Mouse (Mus musculus) bone marrow macrophage, adult 2 months (primary cell): ENCODE results near the gene Afap1. TPM values are rescaled to one million over a fixed set of nuclear protein-coding genes. Genes with fewer than 3 reads are reported as not detected.

ENCODE experiments used
- H3K27ac ChIP-seq: 2 replicates; pipeline ENCODE4 v1.5.1; 2012; ENCODE audit warnings: low read depth, low read length; ENCODE audit not compliant: insufficient read depth
- H3K4me1 ChIP-seq: 2 replicates; pipeline ENCODE4 v1.6.1; 2012; ENCODE audit warnings: low read length; ENCODE audit not compliant: control insufficient read depth, insufficient read depth
- H3K4me3 ChIP-seq: 2 replicates; pipeline ENCODE4 v1.5.1; 2012; ENCODE audit warnings: mild to moderate bottlenecking, low read length, moderate library complexity; ENCODE audit not compliant: insufficient read depth
- CTCF ChIP-seq: IDR thresholded peaks from 2 replicates; pipeline ENCODE4 v1.5.1; 2012; ENCODE audit warnings: low read depth, mild to moderate bottlenecking, low read length, moderate library complexity
- POLR2A ChIP-seq: IDR thresholded peaks from 2 replicates; pipeline ENCODE4 v1.6.1; 2012; ENCODE audit warnings: mild to moderate bottlenecking, low read depth, low read length, borderline replicate concordance
- polyA plus RNA-seq: library from polyadenylated mRNA; stranded (reverse); fragments of >200 nt; gene quantifications from 2 replicates; pipeline ENCODE4 v1.2.4, GENCODE M21; 2012; ENCODE audit not compliant: missing spikeins, insufficient read depth, insufficient read length

The Afap1 gene
- polyA plus RNA-seq, 1 experiment, result 2.0 TPM

GRCm38 (mm10) chr5:35925171-35925634 lies 32.1 kb downstream of the Afap1 start:
- Histone ChIP-seq H3K4me3 (no peak overlapping the region), H3K27ac (no peak overlapping the region)
- no peak for TF ChIP-seq CTCF
- no peak for TF ChIP-seq POLR2A

GRCm38 (mm10) chr5:35926511-35926910 lies 33.4 kb downstream of the Afap1 start:
- H3K4me3 ChIP-seq, result no peak overlapping the region
- no peak overlapping the region for H3K27ac ChIP-seq
- TF ChIP-seq POLR2A (no peak), CTCF (no peak)
- H3K4me1 ChIP-seq, result no peaks in the 10 kb centered on the region

More at GRCm38 (mm10) chr5:35925171-35925634, 32.1 kb downstream of the Afap1 start:
- no peaks in the 10 kb centered on the region for H3K4me1 ChIP-seq

GRCm38 (mm10) chr5:35931296-35931695 lies 38.2 kb downstream of the Afap1 start:
- no peak overlapping the region for H3K27ac ChIP-seq
- no peak for TF ChIP-seq POLR2A
- TF ChIP-seq CTCF, result no peak

GRCm38 (mm10) chr5:35933059-35933458 lies 39.9 kb downstream of the Afap1 start:
- Histone ChIP-seq H3K4me3 (no peak overlapping the region), H3K27ac (no peak overlapping the region), H3K4me1 (no peaks in the 10 kb centered on the region)
- no peak for TF ChIP-seq CTCF
- TF ChIP-seq POLR2A, result no peak

More at GRCm38 (mm10) chr5:35931296-35931695, 38.2 kb downstream of the Afap1 start:
- no peak overlapping the region for H3K4me3 ChIP-seq
- H3K4me1 ChIP-seq, result no peaks in the 10 kb centered on the region

- no peak overlapping the region for H3K4me3 ChIP-seq
- TF ChIP-seq POLR2A (no peak), CTCF (no peak)
- H3K4me1 ChIP-seq, result no peaks in the 10 kb centered on the region
- H3K27ac ChIP-seq, result no peak overlapping the region
Observed at GRCm38 (mm10) chr5:35935939-35936338, 42.8 kb downstream of the Afap1 start.

GRCm38 (mm10) chr5:35938249-35939223 lies 45.4 kb downstream of the Afap1 start:
- no peak for TF ChIP-seq POLR2A
- no peak for TF ChIP-seq CTCF
- Histone ChIP-seq H3K4me3 (no peak overlapping the region), H3K4me1 (no peaks in the 10 kb centered on the region), H3K27ac (no peak overlapping the region)

- no peaks in the 10 kb centered on the region for H3K4me1 ChIP-seq
- H3K4me3 ChIP-seq, result no peak overlapping the region
- H3K27ac ChIP-seq, result no peak overlapping the region
- TF ChIP-seq CTCF, result no peak
- no peak for TF ChIP-seq POLR2A
Observed at GRCm38 (mm10) chr5:35939958-35940357, 46.8 kb downstream of the Afap1 start.

- H3K4me1 ChIP-seq, result no peaks in the 10 kb centered on the region
- H3K4me3 ChIP-seq, result no peak overlapping the region
- no peak overlapping the region for H3K27ac ChIP-seq
- TF ChIP-seq POLR2A (no peak), CTCF (no peak)
Observed at GRCm38 (mm10) chr5:35943541-35943940, 50.4 kb downstream of the Afap1 start.

GRCm38 (mm10) chr5:35946841-35947240 lies 53.7 kb downstream of the Afap1 start:
- Histone ChIP-seq H3K27ac (no peak overlapping the region), H3K4me1 (no peaks in the 10 kb centered on the region), H3K4me3 (no peak overlapping the region)
- TF ChIP-seq CTCF (no peak), POLR2A (no peak)

- H3K4me3 ChIP-seq, result no peak overlapping the region
- no peak overlapping the region for H3K27ac ChIP-seq
- TF ChIP-seq POLR2A (no peak), CTCF (no peak)
- H3K4me1 ChIP-seq, result no peaks in the 10 kb centered on the region
Observed at GRCm38 (mm10) chr5:35947427-35947826, 54.3 kb downstream of the Afap1 start.
